Comparison of ENCODE assay signal across 9 mouse cellular contexts in the genomic region with DNA sequence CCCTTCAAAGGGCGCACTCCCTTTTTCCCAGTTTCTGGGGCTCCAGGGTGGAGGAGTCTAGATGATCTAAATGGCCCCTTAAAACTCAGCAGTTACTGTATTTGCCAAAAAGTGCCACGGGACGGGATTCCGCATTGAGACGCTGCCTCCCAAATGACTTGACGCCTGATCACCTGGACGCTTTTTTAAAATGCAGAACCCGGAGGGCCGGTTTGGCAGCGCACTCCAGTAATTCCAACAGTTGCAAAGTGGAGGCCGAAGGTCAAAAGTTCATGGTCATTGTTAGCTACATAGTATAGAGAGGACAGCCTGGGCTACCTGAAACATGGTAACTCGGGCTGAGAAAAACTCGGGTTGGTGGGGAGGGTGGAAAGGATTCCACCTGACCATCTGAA. TPM values are rescaled to one million over a fixed set of nuclear protein-coding genes. Genes with fewer than 3 reads are reported as not detected.
DNase-seq lines count a peak whose midpoint lies in the region; ATAC-seq and TF ChIP-seq lines count a peak whose summit lies in the region.
"Had no signal": no experiment of that assay in that cellular context is flagged by ENCODE, and none has a peak within 500 bp of the region (broad histone marks: within the 10 kb centered on the region; RNA-seq: fewer than 3 reads in every experiment).

No protein-coding gene starts in this region.

- no peak for TF ChIP-seq CTCF in spleen, adult 2 months (IDR thresholded peaks at IDR 0.05; ENCODE audit: extremely low read depth, insufficient read depth, insufficient read length, insufficient replicate concordance)
- no peak for TF ChIP-seq CTCF in stomach, postnatal 0 days (IDR thresholded peaks at IDR 0.05; ENCODE audit: low read depth)

- no peak overlapping the region for H3K27ac ChIP-seq in spleen, adult 2 months (ENCODE audit: insufficient read depth, low read length)
- H3K27ac ChIP-seq in liver, embryonic 11.5 days (ENCODE audit: low read depth, low read length): no peak overlapping the region
- no peak overlapping the region for H3K27ac ChIP-seq in stomach, postnatal 0 days (replicated peaks)

- H3K9ac ChIP-seq in liver, embryonic 11.5 days (ENCODE audit: low read depth, low read length): peak overlapping the region; percentile 79
- peak overlapping the region; percentile 49 for H3K9ac ChIP-seq in stomach, postnatal 0 days (ENCODE audit: low read length)

- H3K9me3 ChIP-seq in liver, embryonic 11.5 days (ENCODE audit: control insufficient read depth, low read length): no peaks in the 10 kb centered on the region
- H3K9me3 ChIP-seq in stomach, postnatal 0 days (ENCODE audit: control insufficient read depth, low read length): no peaks in the 10 kb centered on the region

- no peak for DNase-seq in spleen, adult 2 months (ENCODE audit: low read depth in 1 of 2, low spot score in 2 of 2)
- no peak for DNase-seq in spleen, postnatal 36 days (ENCODE audit: low spot score in 2 of 2)
- no peak for DNase-seq in liver, embryonic 11.5 days (ENCODE audit: low spot score)
- DNase-seq in stomach, postnatal 0 days (ENCODE audit: low spot score): peak; percentile 35
- no peak for DNase-seq in layer of hippocampus, adult 9-11 months
- no peak for DNase-seq in gastrocnemius, adult 8-10 months (ENCODE audit: low spot score in 2 of 2)
- no peak for DNase-seq in kidney, adult 9 months

- no peaks in the 10 kb centered on the region for H3K36me3 ChIP-seq in spleen, adult 2 months (ENCODE audit: control insufficient read depth, insufficient read depth, low read length)
- H3K36me3 ChIP-seq in liver, embryonic 11.5 days (ENCODE audit: control insufficient read depth, insufficient read depth, low read length): 0 out of 2 replicates have a peak, but pooled peaks cover 2% of the 10 kb centered on the region
- no peaks in the 10 kb centered on the region for H3K36me3 ChIP-seq in stomach, postnatal 0 days (ENCODE audit: control insufficient read depth, insufficient read depth, low read length)

- peak overlapping the region; percentile 54; the same call in 1 of the 2 replicates for H3K4me3 ChIP-seq in spleen, adult 2 months (ENCODE audit: extremely low read depth, insufficient read depth, insufficient read length)
- H3K4me3 ChIP-seq in liver, embryonic 11.5 days (ENCODE audit: low read depth, low read length): peak overlapping the region; percentile 68
- H3K4me3 ChIP-seq in stomach, postnatal 0 days (ENCODE audit: low read depth, low read length): peak overlapping the region; percentile 52

- no peaks in the 10 kb centered on the region; the same call in 1 of the 2 replicates for H3K4me1 ChIP-seq in spleen, adult 2 months (ENCODE audit: control insufficient read depth, insufficient read depth, insufficient read length)
- H3K4me1 ChIP-seq in liver, embryonic 11.5 days (replicated peaks; ENCODE audit: control insufficient read depth, insufficient read depth, low read length): peaks cover 2% of the 10 kb centered on the region; the same call in 1 of the 2 replicates
- no peaks in the 10 kb centered on the region for H3K4me1 ChIP-seq in stomach, postnatal 0 days (replicated peaks; ENCODE audit: control insufficient read depth, insufficient read depth)

- TF ChIP-seq POLR2A in spleen, adult 2 months (IDR thresholded peaks at IDR 0.05; ENCODE audit: low read depth, low read length): no peak

- 2% methylated on average over 13 of the region's 13 CpGs for WGBS in spleen, adult 2 months
- 3% methylated on average over 13 of the region's 13 CpGs for WGBS in liver, embryonic 11.5 days
- WGBS in stomach, postnatal 0 days: 1% methylated on average over 13 of the region's 13 CpGs

- H3K4me2 ChIP-seq in liver, embryonic 11.5 days: peak overlapping the region; percentile 90
- peak overlapping the region; percentile 78 for H3K4me2 ChIP-seq in stomach, postnatal 0 days (replicated peaks; ENCODE audit: low read depth)

- H3K27me3 ChIP-seq in spleen, adult 2 months (ENCODE audit: control insufficient read depth, insufficient read depth, low read length): no peaks in the 10 kb centered on the region
- no peaks in the 10 kb centered on the region for H3K27me3 ChIP-seq in liver, embryonic 11.5 days (replicated peaks; ENCODE audit: control insufficient read depth, insufficient read depth, low read length)
- H3K27me3 ChIP-seq in stomach, postnatal 0 days (ENCODE audit: control insufficient read depth, insufficient read depth, low read length): no peaks in the 10 kb centered on the region

- peak; percentile 35 for ATAC-seq in erythroid progenitor cell, adult 5-6 weeks (replicated peaks; ENCODE audit: low FRiP score, poor library complexity, severe bottlenecking)
- 0 out of 2 replicates have a peak, but pooled peaks have one; percentile 7 for ATAC-seq in liver, embryonic 11.5 days (replicated peaks; ENCODE audit: low FRiP score)
- ATAC-seq in stomach, postnatal 0 days (ENCODE audit: low FRiP score, low TSS enrichment): peak; percentile 38; the same call in 1 of the 2 replicates

- TF ChIP-seq EP300 in stomach, postnatal 0 days (optimal IDR thresholded peaks at IDR 0.05): no peak

RNA-seq across cellular contexts. Expression of a gene that starts 0.5 kb away (rescaled TPM):
- polyA plus RNA-seq in spleen, adult 2 months (2012; rRNA removed): 4.3 and 5.0 TPM in 2 replicates
- total RNA-seq in erythroid progenitor cell, adult 5-6 weeks (2015; ENCODE audit: low replicate concordance): 29.8 and 31.4 TPM in 2 replicates
- 56.3 and 60.7 TPM in 2 replicates for total RNA-seq in erythroid progenitor cell, adult 5-6 weeks (2017; ENCODE audit: low replicate concordance)
- 16.8 and 19.1 TPM in 2 replicates for polyA plus RNA-seq in liver, embryonic 11.5 days (2014; fragmentation: Nextera tagmentation; extraction: Ambion mirVana)
- 3.8 and 4.5 TPM in 2 replicates for polyA plus RNA-seq in stomach, postnatal 0 days (2015; fragmentation: Nextera tagmentation; extraction: Ambion mirVana)
- under 1 TPM; 0.08 to 0.39 (median 0.12) TPM for total RNA-seq in gastrocnemius, adult 8-10 months (2022)

RNA-seq across cellular contexts. Expression of a gene that starts 4.1 kb away (rescaled TPM):
- polyA plus RNA-seq in spleen, adult 2 months (2012; rRNA removed): not detected in 2 replicates
- not detected in 2 replicates for total RNA-seq in erythroid progenitor cell, adult 5-6 weeks (2015; ENCODE audit: low replicate concordance)
- total RNA-seq in erythroid progenitor cell, adult 5-6 weeks (2017; ENCODE audit: low replicate concordance): not detected in 2 replicates
- not detected in 2 replicates for polyA plus RNA-seq in liver, embryonic 11.5 days (2014; fragmentation: Nextera tagmentation; extraction: Ambion mirVana)
- not detected in 2 replicates for polyA plus RNA-seq in stomach, postnatal 0 days (2015; fragmentation: Nextera tagmentation; extraction: Ambion mirVana)
- not detected for total RNA-seq in gastrocnemius, adult 8-10 months (2022)
- total RNA-seq: common myeloid progenitor, adult 5-6 weeks had no signal

RNA-seq across cellular contexts. Expression of a gene that starts 23.9 kb away (rescaled TPM):
- 30.0 and 32.1 TPM in 2 replicates for polyA plus RNA-seq in spleen, adult 2 months (2012; rRNA removed)
- 11.9 and 12.2 TPM in 2 replicates for total RNA-seq in erythroid progenitor cell, adult 5-6 weeks (2015; ENCODE audit: low replicate concordance)
- total RNA-seq in erythroid progenitor cell, adult 5-6 weeks (2017; ENCODE audit: low replicate concordance): 5.5 and 7.6 TPM in 2 replicates
- 98.7 and 106 TPM in 2 replicates for polyA plus RNA-seq in liver, embryonic 11.5 days (2014; fragmentation: Nextera tagmentation; extraction: Ambion mirVana)
- polyA plus RNA-seq in stomach, postnatal 0 days (2015; fragmentation: Nextera tagmentation; extraction: Ambion mirVana): 134 and 142 TPM in 2 replicates
- 10 to 100 TPM; 49.1 to 56.1 (median 50.4) TPM for total RNA-seq in gastrocnemius, adult 8-10 months (2022)

RNA-seq across cellular contexts. Expression of a gene that starts 39.3 kb away (rescaled TPM):
- 5.0 and 5.2 TPM in 2 replicates for polyA plus RNA-seq in spleen, adult 2 months (2012; rRNA removed)
- 3.6 and 8.4 TPM in 2 replicates for total RNA-seq in erythroid progenitor cell, adult 5-6 weeks (2015; ENCODE audit: low replicate concordance)
- total RNA-seq in erythroid progenitor cell, adult 5-6 weeks (2017; ENCODE audit: low replicate concordance): 3.6 and 5.4 TPM in 2 replicates
- polyA plus RNA-seq in liver, embryonic 11.5 days (2014; fragmentation: Nextera tagmentation; extraction: Ambion mirVana): 60.6 and 60.7 TPM in 2 replicates
- polyA plus RNA-seq in stomach, postnatal 0 days (2015; fragmentation: Nextera tagmentation; extraction: Ambion mirVana): 17.4 and 19.2 TPM in 2 replicates
- total RNA-seq in gastrocnemius, adult 8-10 months (2022): 10 to 100 TPM; 24.2 to 30.2 (median 25.5) TPM

RNA-seq across cellular contexts. Expression of a gene that starts 54.8 kb away (rescaled TPM):
- not detected in 2 replicates for polyA plus RNA-seq in spleen, adult 2 months (2012; rRNA removed)
- total RNA-seq in erythroid progenitor cell, adult 5-6 weeks (2015; ENCODE audit: low replicate concordance): not detected in 2 replicates
- total RNA-seq in erythroid progenitor cell, adult 5-6 weeks (2017; ENCODE audit: low replicate concordance): not detected in 2 replicates
- polyA plus RNA-seq in liver, embryonic 11.5 days (2014; fragmentation: Nextera tagmentation; extraction: Ambion mirVana): not detected in 2 replicates
- not detected in 2 replicates for polyA plus RNA-seq in stomach, postnatal 0 days (2015; fragmentation: Nextera tagmentation; extraction: Ambion mirVana)
- under 1 TPM in 1 of 4 experiments, not detected in 3; 0.11 TPM for total RNA-seq in gastrocnemius, adult 8-10 months (2022)
- total RNA-seq: common myeloid progenitor, adult 5-6 weeks had no signal
